Mouse (Mus musculus) heart, adult 8-10 months (tissue): ENCODE results near the gene Tmem179b. TPM values are rescaled to one million over a fixed set of nuclear protein-coding genes. Genes with fewer than 3 reads are reported as not detected.

ENCODE experiments used
- DNase-seq: peaks from one replicate; pipeline ENCODE4 v3.0.0; 2022; ENCODE audit warnings: low spot score
- total RNA-seq, 4 experiments: library from RNA; stranded (reverse); gene quantifications; 2 replicates each; pipeline ENCODE4 v1.2.4; 2022

Gene Tmem179b
- total RNA-seq, 4 experiments from 2014 or later = 18.2 to 21.5 (median 19.5) TPM

- peak; percentile 95 for DNase-seq
Observed at GRCm38 (mm10) chr19:8786008-8786781, 11.9 kb upstream of the Tmem179b start, which contains the start of gene Taf6l. TSS of gene Taf6l (minus strand) at chr19:8786417.

DNA sequence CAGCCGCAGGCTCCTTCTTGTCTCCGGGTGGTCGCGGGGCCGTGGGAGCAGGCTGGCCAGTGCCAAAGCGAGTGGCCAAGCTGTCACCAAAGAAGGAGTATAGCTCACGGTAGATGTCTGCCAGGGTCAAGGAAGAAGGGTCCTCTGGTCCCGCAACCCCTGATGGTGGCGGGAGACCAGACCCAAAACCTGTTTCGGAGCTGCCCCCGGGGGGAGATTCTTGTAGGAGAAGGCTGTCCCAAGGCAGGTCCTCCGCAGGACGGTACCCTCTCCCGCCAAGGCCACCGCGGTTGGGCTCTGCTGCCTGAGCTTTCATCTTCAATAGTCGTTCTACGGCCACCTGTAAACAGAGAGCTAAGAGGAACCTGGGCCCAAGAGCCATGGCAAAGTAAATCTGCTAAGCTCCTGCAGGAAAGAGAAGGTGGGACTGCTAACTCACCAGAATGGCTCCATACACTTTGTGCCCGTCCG, 719 bp upstream of the Tmem179b start:
- DNase-seq = peak; percentile 21

DNA sequence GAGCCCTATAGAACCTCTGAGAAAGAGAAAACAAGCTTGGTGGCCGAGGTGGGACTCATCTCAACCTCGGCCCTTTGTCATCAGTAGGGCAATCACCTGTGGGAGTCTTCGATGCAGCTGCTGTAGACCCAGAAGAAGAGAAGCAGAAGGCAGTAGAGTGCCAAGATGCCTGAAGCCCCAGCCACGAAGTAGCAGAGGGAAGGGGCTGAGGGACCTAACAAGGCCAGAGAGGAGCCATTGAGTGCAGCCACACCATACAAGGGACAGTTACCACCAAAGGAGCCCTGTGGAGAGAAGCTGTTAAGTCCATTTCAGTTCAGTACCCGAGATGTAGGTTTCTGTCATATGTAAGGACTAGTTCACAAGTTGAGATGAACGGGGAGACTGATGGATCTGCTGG, 858 bp downstream of the Tmem179b start:
- no peak for DNase-seq

DNA sequence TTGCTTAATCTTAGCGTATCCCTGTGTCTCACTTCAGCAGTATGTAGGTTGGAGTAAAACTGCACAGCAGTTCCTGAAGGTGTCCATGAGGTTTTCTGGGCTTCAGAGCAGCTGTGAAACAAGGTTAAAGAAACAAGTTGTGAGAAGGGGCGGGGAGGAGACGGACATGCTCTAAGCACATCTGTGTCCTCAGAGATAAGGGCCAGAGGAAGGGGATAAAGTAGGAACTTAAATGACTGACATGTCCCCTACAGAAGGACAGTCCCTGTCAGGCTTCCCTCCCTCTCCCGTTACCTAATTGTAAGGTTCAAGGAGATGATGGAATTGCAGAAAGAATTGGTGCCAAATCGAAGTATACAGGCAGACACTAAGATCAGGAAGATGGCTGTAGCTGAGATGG, 1.3 kb downstream of the Tmem179b start:
- DNase-seq = no peak

DNA sequence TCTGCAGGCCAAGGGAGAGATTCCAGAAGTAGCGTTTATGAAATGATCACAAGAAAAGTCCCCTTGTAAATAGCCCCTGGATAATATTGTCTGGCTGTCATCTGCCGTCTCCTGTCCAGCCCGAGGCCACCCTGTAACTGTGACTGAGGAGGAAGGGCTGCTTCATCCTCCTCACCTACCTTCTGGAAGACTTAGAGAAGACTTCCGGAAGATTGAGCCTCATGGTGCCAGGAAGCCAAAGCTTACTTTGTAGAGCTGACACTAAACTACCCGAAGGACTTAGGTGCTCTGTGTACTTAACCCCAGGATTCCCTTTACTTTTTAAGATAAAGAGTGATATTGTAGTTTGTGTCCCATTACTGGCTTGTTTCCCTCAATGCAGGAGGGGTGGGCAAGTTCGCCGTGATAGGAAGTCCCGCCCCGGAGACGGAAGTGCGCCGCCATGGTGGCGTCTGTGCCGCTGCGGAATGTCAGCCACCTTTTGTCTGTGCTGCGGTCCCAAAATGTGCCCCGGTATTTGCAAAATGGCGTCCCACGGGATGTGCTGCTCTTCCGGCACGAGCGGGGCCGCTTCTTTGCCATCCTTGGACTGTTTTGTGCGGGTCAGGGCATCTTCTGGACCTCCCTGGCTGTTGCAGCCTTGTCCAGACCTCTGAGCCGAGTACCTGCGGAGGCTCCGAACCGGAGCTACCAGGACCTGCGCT, 3.5 kb downstream of the Tmem179b start, which contains the start of gene Tmem223:
Gene Tmem223 (plus strand): TSS at position 430 of the 704 bp plus-strand sequence.
- peak; percentile 83 for DNase-seq

DNA sequence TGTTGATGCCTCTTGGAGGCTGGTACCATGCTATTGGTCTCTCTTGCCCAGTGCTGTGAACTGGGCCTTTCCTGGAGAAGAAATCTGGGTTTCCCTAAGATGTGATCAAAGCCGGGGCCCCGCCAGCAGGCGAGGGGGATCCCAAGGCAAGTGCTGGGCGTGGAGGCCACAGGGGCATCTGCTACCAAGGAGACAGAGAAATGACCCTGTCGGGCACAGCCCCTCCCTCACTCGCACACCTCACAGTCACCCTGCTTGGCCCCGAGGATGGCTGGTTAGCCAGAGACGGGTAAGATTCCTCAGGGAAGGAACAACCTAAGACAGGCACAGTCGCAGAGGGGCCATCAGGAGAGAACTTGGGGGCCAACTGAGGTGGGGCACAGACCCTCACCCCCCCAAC, 8.7 kb downstream of the Tmem179b start:
- no peak for DNase-seq

- no peak for DNase-seq
Observed at GRCm38 (mm10) chr19:8763276-8763675, 11.0 kb downstream of the Tmem179b start.

DNA sequence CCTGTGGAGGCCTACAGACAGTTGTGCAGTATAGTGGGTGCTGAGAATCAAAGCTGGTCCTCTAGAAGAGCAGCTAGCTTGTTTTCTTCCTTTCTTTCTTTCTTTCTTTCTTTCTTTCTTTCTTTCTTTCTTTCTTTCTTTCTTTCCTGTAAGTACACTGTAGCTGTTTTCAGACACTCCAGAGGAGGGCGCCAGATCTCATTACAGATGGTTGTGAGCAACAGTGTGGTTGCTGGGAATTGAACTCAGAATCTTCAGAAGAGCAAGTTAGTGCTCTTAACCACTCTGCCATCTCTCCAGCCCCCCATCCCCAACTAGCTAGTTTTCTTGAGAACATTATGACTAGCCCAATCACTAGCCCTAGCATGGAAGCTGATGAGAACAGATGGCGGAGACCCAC, 13.5 kb downstream of the Tmem179b start:
- DNase-seq = no peak

DNA sequence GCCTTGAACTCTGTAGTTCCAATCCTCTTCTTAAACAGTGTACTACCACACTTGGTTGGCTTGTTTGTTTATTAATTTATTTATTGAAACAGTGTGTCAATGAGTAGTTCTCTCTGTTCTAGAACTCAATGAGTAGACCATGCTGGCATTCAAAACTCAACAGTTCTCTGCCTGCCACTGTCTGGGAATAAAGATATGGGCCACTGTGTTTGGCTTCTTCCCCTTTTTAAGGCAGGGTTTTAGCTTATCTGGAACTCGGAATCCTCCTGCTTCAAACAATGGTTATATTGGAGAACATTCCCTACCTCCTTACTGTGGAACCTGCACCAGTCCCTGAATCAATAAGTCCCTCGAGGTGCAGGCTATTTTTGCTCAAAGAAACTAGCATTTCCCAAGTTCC, 15.4 kb downstream of the Tmem179b start:
- DNase-seq = no peak

- no peak for DNase-seq
Observed at GRCm38 (mm10) chr19:8757471-8757998, 16.7 kb downstream of the Tmem179b start.

DNA sequence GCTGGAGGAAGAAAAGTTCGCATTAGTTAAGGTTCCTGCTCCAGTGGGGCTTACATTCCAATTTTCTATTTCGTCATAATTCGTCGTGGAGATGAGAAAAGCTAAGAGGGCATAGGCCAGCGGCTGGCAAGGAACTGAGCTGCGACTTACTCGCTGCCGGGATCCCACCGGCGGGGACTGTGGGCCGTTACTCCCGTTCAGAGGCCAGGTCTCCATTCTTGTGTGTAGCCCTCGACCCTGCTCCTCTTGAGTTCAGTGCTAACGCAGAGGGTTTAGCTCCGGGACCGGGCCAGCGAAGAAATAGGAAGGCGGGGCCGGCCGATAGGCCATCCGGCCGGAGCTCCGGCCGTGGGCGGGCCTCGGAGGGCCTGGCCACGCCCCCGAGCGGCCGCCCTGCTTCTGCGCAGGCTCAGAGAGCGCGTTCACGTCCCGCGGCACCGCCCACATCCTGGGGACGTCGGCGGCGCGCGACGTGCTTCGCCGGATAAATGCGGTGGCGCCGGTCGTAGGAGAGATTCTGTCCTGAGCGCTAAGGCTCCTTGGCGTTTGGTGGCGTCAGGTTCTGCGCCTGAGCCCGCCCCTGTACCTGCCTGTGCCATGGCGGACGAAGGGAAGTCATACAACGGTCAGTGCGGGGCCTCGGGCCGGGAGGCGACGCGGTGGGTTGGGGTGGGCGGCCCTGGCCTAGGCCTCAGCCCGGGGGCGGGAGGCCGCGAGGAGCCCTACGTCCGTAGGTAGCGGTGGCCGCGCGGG, 17.5 kb downstream of the Tmem179b start, which contains the start of gene Nxf1:
Gene Nxf1 (plus strand): TSS at position 439 of the 753 bp plus-strand sequence.
- DNase-seq = peak; percentile 85

GRCm38 (mm10) chr19:8755652-8756051, 18.6 kb downstream of the Tmem179b start:
- no peak for DNase-seq

- no peak for DNase-seq
Observed at GRCm38 (mm10) chr19:8747368-8747767, 26.9 kb downstream of the Tmem179b start.

GRCm38 (mm10) chr19:8745382-8745781, 28.9 kb downstream of the Tmem179b start:
- no peak for DNase-seq

DNA sequence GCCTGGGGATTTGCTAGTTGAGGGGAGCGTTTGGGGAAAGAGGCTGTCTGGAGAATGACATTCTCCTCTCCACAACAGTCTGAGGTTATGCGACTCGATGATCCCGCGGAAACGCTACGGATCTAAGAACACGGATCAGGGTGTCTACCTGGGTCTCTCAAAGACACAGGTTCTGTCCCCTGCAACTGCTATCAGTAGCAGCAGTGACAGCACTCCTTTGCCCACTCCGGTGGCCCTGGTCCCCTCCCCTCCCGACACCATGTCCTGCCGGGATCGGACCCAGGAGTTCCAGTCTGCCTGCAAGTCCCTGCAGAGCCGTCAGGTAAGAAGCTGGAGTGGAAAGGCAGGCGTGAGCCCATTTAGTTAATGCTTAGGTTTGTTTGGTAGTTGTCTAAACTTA, 32.1 kb downstream of the Tmem179b start:
- DNase-seq = no peak

DNA sequence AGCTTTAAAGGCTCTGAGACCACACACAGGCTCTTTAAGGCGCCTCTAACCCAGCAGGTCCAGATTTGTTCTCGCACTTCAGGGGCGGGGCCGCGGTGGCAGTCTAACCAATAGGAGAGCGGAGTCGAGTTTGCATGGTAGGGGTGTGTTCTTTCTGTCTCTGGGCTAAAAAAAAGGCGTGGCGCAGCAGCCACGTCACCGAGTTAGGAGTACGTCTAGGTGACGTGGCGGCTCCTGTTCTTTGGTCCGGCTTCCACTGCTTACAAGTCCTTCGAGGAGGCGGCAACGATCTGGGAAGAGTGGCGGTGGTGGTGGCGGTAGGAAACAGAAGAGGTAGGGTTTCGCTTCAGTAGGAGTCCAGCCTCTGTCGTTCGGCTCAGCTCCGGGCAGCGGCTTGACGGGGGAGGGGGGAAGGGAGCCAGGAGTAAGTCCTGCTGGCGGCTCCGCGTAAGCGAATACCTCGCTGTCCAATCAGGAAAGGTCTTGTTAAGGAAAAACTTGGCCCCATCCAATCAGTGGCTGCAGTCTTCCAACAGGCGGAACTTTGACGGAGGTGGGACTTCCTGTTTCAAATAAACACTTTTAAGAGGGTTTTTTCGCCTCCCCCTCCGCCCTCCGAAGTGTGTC, 32.9 kb downstream of the Tmem179b start, which contains the start of gene Stx5a:
Gene Stx5a (plus strand): TSS at position 171 of the 627 bp plus-strand sequence.
- DNase-seq = peak; percentile 97

- no peak for DNase-seq
Observed at GRCm38 (mm10) chr19:8740603-8741002, 33.7 kb downstream of the Tmem179b start, which contains the start of gene 1700092M07Rik. TSS of gene 1700092M07Rik (plus strand) at chr19:8740718.

DNA sequence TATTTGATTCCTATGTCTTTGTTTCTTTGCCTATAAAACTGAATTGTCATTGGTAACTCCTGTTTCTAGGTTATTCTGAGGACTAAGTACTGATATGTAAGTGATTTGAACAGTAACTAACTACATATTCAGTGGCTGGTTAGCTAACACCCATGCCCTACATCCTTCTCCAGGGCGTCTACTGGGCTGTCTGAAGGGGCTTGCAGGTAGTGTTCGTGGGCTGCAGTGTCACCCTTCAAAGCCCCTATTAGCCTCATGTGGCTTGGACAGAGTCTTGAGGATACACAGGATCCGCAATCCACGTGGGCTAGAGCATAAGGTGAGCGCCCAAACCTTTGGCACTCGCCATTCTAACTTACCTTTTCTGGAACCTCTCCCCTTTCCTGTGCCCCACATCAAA, 34.6 kb downstream of the Tmem179b start:
- DNase-seq = no peak

- no peak for DNase-seq
Observed at GRCm38 (mm10) chr19:8738911-8739310, 35.4 kb downstream of the Tmem179b start.

GRCm38 (mm10) chr19:8736160-8736467, 38.2 kb downstream of the Tmem179b start:
- DNase-seq = no peak
